Mouse (Mus musculus) left cerebral cortex, adult 18-20 months (tissue): ENCODE results near the gene Ppp1r16b. TPM values are rescaled to one million over a fixed set of nuclear protein-coding genes. Genes with fewer than 3 reads are reported as not detected.
"Not testable (repeated sequence)": the region's sequence is repeated elsewhere in the genome, so short reads cannot be mapped to it uniquely, and the experiment has no call there.

Source experiments
- DNase-seq, 2 experiments: peaks; one replicate each; pipeline ENCODE4 v3.0.0; 2021 to 2022; ENCODE audit warnings: low spot score in 2 of 2, mixed read lengths in 1 of 2
- total RNA-seq, 2 experiments: library from RNA; stranded (reverse); gene quantifications; 2 replicates each; pipeline ENCODE4 v1.2.3; 2021

The Ppp1r16b gene
- total RNA-seq, 2 experiments from 2014 or later = 124 to 132 TPM

- DNase-seq = no peak
Observed at GRCm38 (mm10) chr2:158720715-158721370, 55.6 kb downstream of the Ppp1r16b start.

DNA sequence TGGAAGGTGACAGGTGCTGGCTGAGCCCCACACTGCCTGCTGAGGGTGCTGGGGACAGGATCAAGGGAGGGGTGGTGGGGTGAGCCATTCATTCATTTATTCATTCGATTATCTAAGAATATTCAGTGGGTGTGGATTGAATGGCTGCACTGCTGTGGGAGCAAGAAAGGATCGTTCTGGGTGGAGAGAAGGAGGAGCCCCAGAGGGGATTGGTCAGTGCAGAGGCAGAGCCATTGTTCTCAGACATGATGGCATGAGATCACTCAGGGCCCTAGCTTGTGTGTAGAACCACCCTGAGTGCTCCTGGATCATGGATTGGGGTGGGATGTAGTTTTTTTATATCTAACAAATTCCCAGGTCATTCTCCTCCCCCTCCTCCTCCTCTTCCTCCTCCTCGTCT lies 56.3 kb downstream of the Ppp1r16b start:
- DNase-seq = no peak

GRCm38 (mm10) chr2:158722135-158722534 lies 56.9 kb downstream of the Ppp1r16b start:
- no peak for DNase-seq

- peak in 1 of 2 experiments; percentile 64 for DNase-seq
Observed at GRCm38 (mm10) chr2:158722991-158723551, 57.9 kb downstream of the Ppp1r16b start.

DNA sequence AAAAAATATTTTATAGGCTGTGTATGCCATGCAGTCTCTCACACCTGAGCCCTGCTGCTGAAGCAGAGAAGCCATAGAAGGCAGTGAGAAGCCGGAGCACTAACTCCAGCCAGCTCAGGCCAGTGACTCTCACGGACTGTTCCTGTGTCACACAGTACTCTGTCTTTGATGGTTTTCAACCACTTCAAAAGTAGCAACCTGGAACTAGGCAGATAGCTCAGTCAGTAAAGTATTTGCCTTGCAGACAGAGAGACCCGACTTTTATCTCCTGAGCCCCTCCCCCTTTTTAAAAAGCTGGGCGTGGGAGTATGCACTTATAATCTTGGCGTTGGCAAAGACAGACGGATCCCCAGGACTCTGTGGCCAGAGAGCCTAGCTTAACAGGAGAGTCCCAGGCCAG lies 58.6 kb downstream of the Ppp1r16b start:
- DNase-seq = no peak

DNA sequence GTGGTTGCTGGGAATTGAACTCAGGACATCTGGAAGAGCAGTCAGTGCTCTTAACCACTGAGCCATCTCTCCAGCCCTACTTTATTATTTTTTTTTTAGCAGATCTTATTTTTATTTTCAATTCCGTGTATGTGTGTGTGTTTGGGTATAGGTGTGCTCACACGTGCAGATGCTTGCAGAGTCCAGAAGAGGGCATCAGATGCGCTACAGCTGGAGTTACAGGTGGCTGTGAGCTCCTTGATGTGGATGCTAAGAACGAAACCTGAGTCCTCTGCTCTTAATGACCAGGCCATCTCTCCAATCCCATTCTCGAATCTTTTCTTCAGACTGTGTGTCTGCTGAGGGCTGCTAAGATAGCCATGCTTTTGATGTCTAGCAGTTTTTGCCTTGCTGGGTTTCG lies 61.1 kb downstream of the Ppp1r16b start:
- DNase-seq = no peak

- DNase-seq = no peak
Observed at GRCm38 (mm10) chr2:158728061-158728815, 63.0 kb downstream of the Ppp1r16b start.

DNA sequence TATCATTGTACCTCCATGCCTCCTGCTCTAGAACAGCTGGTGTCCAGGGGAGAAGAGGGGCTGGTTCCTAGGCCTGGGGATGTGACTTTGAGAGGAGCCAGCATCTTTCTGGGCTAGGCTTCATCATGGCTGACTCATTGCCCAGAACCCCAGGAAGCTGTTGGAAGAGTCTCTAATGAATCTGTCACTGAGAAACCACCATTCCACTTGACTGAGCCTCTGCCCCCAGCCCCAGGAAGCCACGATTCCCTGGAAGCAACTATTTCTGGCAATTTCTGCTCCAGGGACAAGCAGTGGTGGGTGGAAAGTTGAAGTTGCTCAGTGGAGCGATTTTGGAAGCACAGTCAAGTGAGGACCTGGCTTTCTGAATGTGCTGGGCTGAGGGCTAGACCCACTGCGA lies 65.7 kb downstream of the Ppp1r16b start:
- no peak for DNase-seq

GRCm38 (mm10) chr2:158732521-158732920 lies 67.3 kb downstream of the Ppp1r16b start:
- DNase-seq = no peak

- peak in 1 of 2 experiments; percentile 62 for DNase-seq
Observed at GRCm38 (mm10) chr2:158733136-158733535, 67.9 kb downstream of the Ppp1r16b start.

GRCm38 (mm10) chr2:158733914-158734313 lies 68.7 kb downstream of the Ppp1r16b start:
- no peak for DNase-seq

DNA sequence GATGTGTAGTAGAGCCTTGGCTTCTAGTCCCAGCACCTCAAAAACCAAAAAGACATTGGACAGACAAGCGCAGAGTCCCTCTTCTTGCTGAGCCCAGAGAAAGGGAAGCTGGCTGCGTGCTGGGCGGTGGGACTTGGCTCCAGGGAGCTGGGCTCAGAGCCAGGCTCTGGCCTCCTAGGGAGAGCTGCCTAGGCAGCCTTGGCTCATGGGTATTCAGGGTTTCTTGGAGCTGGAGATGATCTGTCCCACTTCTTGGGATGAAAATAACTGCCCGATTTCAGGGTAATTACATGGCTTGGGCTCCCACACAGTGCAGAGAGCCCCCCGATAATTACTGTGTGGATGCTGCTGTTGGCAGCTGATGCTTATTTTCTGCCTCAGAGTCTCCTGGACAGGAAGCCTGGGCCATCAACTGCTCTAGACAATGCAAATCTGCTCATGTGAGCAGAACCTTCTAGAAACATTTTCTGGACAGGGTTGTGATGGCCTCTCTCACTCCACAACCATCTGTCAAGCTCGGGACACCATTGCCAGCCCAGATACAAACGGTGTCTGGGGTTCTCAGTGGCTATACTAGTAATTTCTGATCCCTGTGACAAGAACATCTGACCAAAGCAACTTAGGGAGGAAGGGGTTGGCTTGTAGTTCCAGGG lies 69.4 kb downstream of the Ppp1r16b start:
- peak; percentile 56 to 73 for DNase-seq

DNA sequence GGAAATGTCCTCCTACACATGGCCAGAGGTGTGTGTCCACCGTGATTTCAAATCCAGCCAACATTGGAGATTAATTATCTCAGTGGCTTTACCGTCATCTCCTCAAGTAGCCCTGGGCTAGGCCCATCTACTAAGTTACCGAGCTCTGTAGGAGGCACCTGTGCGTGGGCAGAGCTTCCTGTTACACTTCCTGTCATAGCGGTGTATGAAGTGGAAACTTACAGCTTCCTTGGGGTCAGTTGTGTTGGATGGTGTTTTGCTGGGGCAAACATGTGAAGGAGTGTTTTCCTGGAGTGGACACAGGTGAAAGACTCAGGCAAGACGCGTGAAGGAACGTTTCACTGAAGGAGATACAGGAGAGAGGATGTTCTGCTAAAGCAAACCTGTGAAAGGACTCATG lies 70.1 kb downstream of the Ppp1r16b start:
- DNase-seq = no peak

DNA sequence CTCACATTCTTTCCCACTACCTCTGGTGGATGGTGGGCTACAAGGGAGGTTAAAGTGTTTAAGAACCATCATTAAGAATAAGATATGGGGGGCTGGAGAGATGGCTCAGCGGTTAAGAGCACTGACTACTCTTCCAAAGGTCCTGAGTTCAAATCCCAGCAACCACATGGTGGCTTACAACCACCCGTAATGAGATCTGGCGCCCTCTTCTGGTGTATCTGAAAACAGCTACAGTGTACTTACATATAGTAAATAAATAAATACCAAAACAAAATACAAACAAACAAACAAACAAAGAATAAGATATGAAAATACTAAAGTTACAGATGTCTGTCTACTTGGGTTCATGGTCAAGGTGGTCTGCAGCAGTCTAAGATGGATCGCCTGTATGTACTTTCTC lies 71.0 kb downstream of the Ppp1r16b start:
- DNase-seq = not testable (repeated sequence)

DNA sequence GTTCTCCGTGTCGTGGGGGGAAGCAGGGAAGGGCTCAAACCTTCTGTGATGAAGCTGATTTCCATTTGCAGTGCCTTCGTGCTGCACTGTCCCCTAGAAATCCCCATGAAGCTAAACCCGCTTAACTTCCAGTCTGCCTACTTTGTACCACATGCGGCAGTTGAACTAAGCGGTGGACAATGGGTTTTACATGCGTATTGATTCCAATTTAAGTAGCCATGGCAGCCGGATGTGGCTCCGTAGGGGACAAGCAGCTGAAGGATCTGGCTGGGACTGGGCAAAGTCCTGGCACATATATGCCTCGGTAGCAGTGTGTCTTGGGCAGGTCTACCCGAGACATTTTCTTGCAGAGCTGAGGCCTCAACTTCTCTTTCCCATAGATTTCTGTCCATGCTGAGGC lies 73.4 kb downstream of the Ppp1r16b start:
- no peak for DNase-seq

GRCm38 (mm10) chr2:158739113-158739512 lies 73.9 kb downstream of the Ppp1r16b start:
- DNase-seq = no peak

DNA sequence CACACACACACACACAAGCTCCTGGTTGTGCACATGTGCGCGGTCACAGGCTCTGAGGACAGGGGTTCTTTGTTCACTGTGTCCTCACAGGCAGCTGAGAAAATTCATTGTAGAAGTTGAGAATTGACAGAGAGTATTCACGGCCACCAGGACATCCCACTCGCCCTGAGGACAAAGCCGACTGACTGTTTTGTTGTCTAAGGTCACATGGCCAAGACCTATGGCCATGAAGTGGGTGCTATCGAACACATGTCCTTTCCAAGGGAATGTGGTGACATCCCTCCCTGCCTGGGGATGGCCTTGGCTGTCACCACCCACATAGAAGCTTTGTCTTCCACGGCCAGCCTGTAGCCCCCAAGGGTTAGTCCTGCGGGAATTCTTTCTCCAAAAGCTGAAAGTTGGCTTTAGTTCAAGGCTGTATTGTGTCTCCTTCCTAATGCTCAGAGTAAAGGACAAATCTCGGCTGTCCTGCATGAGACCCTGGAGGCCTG lies 75.9 kb downstream of the Ppp1r16b start:
- DNase-seq = no peak

- no peak for DNase-seq
Observed at GRCm38 (mm10) chr2:158742431-158742830, 77.2 kb downstream of the Ppp1r16b start.

GRCm38 (mm10) chr2:158743518-158744141 lies 78.4 kb downstream of the Ppp1r16b start:
- DNase-seq = no peak

- DNase-seq = peak in 1 of 2 experiments; percentile 51
Observed at GRCm38 (mm10) chr2:158745049-158745482, 79.9 kb downstream of the Ppp1r16b start.

DNA sequence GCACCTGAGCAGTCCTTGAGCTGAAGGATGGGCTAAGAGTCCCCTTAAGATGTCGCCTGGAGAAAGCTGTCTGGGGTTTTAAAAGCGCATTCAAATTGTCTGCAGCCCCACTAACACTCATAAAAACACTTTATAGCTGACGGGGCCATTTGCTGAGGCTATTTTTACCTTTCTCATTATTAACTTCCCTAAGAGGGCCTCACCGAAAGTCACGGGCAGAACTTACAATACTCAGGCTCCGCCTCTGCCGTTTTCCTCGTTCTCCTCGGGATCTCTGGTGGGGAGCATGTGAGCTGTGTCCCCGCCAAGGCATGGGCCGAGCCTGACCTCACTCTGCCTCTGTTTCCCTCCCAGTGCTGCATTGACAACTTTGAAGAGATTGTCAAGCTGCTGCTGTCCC lies 81.0 kb downstream of the Ppp1r16b start:
- DNase-seq = no peak
